Mouse (Mus musculus) spleen, adult 12 weeks (tissue): ENCODE results near the gene Ifitm5.

Source experiments
- DNase-seq: peaks from one replicate; pipeline ENCODE4 v3.0.0; 2022; ENCODE audit warnings: low spot score

Gene Ifitm5

DNA sequence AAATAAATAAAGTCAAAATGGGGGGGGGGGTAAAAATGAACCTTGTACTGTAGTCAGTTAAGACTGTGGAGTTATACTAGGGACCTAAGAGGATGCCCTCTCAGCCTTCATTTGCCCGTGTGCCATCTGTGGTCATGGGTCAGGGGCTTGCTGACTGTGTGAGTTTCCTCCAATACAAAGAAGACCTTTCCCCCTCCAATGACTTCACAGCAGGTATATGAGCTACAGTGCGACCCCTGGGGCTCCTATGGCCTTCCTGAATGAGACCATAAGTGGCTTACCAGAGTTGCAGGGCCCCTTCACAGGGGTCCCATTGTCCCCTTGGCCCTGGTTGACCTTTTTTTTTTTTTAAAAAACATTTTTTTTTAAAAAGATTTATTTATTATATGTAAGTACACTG is 11.3 kb upstream of the Ifitm5 start:
- DNase-seq: no peak

DNA sequence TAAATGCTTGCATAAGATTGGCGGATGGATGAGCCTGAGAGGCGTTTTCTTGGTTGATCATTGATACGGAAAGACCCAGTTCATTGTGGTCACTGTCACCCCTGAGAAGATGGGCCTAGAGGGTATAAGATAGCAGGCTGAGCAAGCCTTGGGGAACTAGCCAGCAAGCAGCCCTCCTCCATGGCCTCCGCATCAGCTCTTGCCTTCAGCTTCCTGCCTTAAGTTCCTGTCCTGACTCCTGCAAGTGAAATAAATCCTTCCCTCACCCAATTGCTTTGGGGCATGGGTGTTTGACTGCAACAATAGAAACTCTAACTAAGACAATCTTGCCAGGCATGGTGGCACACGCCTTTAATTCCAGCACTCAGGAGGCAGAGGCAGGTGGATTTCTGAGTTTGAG is 9.9 kb upstream of the Ifitm5 start:
- no peak for DNase-seq

DNA sequence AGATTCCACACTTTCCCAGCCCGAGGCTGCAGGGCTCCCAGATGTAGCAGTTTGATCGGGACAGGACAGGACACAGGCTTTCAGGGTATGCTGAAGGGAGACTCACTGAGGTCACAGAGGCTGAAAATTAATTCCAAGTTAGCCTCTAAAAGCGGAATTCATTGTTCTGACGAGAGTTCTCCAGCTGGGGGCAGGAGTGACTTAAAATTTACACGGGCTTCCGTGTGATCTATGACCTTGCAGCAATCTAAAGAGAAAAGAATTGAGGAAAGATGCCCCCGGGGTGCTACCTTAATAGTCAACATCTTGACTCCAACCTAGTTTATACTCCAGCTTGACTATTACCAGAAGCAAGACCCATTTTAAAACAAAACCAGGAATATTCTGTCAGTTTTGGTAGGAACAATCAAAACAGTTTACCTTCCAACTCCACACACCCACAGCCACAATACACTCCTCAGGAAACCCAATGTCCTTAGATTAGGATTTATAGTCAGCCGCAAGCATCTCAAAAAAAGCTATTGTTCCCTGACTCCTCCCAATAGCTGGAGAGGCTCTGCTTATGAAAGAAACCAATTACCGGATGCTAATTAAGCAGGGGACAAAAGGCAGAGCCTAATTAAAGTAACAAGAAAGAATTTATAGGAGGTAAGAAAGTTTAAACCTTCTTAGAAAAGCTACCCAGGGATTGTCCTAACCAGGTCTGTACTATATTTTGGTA is 9.2 kb upstream of the Ifitm5 start:
- DNase-seq: no peak

GRCm38 (mm10) chr7:140956556-140956869 is 6.4 kb upstream of the Ifitm5 start:
- DNase-seq: no peak

DNA sequence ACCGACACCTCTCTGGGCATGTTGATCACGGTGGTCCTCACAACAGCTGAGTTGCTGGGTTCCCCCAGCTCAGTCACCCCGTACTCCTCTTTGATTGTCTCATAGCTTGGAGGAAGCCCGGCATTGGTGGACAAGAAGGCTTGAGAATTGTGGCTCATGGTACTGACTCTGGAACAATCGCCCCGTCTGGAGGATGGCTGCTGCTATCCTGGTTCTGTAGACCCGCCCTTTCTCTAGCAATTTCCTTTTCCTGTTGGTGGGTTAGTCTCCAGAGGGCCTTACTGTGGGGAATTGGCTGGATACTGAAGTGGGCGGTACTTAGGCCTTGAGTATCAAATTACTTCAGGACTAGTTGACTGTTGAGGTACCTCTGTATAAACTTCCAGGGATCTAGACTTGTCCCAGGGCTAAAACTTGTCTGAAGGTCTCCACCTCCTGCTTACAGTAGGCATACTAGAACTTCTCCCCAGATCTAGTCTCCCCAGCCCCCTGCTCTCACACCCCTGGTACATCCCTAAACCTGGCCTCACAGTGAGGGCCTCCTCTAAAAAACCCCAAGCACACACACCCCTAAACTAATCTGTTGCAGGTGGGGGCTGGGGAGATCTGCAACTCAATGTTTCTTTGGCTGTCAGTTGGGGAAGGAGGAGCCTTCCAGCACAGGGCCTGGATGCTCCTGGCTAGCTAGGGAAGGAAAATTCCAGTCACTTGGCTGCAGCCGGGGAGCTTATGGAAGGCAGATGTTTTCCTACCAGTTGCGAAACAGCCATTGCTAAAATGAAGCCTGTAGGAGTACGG is 5.9 kb upstream of the Ifitm5 start, which contains the start of the genes Gm45717 and Ifitm2:
Gene Gm45717 (minus strand): TSS at position 180 of the 798 bp plus-strand sequence.
Gene Ifitm2 (minus strand): TSS at position 230 of the 798 bp plus-strand sequence.
- DNase-seq: no peak

- DNase-seq: no peak
Observed at GRCm38 (mm10) chr7:140955342-140955741, 5.3 kb upstream of the Ifitm5 start.

DNA sequence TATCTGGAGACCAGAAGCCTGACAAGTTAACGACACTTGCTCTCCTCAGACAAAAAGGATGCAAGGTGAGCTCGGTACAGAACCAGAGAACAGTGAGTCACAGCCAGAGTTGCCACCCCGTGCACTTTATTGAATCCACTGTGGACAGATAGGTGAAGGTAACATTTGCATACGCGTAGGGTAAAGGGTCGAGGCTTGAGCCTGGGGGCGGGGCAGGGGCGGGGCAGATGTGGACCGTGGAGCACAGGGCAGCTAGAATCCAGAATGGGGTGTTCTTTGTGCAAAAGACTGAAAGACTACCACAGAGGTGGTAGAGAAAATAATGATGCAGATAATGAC is 4.6 kb upstream of the Ifitm5 start:
- DNase-seq: no peak

DNA sequence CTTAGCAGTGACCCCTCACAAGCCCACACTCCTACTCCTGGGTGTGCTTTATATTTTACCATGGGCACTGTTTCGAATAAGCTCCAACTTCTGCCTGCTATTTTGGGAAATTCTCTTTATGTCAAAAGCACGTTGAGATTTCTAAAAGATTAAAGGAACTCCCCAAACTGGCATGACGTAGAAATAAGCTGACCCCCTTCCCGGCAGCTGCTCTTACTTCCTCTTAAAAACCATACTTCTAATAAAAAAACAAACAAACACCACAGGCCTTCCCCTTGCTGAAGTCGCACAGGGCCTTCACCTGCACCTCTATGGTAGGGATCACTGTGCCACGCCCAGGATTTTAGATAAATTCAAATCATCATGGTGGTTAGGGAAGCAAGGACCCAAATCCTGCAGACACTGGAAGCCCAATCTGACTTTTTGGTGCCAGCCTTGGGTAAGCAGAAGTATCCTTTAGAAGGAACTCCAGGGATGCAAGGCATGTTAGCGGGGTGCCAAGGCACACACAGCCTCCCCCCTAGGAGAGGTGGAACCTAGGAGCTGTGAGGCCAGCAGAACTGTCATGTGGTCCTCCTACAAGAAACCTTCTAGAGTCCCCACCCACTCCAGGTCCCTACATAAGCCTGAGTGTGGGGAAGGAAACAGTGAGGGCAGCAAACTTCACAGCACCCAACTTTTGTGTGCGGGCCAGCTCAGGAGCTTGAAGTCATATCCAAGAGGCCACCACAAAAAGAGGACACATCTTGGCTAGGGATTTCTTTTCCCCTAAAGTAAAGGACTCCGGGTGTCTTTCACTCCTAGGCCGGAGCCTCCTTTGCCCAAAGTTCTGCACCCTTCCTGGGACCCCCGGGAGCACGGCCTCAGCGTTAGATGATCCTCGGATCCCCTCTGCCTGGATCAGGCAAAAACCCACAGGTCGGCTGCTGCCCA is 4.0 kb upstream of the Ifitm5 start:
- no peak for DNase-seq

DNA sequence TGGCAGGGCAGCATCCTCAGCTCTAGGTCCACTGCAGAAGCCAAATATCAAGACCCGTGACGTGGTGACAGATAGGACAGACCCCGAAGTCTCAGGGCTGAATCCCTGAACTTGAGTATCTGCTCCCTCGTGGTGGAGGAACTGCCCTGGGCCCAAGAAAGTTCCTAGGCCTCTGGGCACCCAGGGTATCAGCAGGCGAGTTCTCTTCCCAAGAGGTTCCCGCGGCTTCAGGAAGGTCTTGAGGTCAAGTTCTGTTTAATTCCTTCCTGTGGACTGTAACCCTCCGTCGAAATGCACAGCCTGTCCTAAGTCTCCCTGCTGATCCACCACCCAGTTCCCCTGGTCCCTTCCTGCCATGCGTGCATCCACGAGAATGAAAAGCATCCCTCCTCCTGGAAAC is 3.0 kb upstream of the Ifitm5 start:
- DNase-seq: no peak

- DNase-seq: no peak
Observed at GRCm38 (mm10) chr7:140952441-140952840, 2.4 kb upstream of the Ifitm5 start.

DNA sequence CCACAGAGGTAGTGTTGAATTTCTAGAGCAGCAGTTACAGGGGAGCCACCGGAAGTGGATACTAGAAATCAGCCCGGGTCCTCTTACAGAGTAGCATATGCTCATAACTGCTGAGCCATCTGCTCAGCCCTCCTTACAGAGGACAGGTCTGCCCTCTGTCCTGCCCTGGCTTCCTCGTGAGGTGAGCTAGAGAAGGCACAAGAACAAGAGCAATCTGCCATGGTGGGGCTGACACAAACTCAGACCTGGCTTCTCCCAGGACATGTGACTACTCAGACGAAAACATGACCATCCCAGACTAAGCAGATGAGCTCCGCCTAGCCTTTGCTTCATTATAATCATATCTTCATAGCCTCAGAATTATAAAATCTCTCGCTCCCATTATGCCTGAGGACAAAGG is 1.7 kb upstream of the Ifitm5 start:
- DNase-seq: no peak

- DNase-seq: no peak
Observed at GRCm38 (mm10) chr7:140951051-140951450, 960 bp upstream of the Ifitm5 start.

GRCm38 (mm10) chr7:140949255-140949654 is 836 bp downstream of the Ifitm5 start:
- DNase-seq: no peak

DNA sequence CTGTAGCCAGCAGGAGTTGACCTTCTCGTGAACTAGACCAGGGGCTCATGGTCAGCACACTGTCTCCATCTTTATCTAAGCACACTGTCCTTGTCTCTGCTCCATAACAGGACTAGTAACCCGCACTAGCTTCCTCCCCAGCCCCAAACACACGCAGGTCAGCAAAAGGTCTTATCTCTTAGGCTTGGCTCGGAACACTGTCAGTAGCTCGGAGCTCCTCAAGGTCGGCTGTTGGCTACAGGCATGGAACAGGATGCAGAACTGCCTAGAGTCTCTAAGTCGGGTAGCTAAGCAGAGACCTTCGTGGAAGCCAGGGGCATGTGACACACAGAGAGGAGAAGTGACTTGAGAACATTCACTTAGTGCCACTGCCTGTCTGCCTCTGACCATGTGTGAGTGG is 1.9 kb downstream of the Ifitm5 start:
- no peak for DNase-seq

DNA sequence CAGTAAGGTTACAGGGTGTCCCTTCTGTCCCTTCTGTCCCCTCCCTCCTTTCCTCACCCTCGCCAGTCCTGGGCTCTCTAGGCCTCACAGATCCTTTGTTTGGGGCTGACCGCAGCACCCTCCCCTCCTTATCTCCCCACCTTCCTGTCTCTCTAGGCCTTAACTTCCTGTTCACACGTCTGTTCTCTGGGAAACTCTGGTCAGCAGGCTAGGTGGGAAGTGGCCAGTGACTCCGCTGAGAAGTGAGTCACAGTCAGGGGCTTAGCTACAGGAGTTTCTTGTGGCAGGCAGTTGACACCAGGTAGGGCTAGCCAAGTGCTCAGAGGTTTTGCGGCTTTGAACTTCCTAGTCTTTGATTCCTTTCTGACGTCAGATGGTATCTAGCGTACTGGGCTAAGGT is 3.1 kb downstream of the Ifitm5 start:
- DNase-seq: no peak

DNA sequence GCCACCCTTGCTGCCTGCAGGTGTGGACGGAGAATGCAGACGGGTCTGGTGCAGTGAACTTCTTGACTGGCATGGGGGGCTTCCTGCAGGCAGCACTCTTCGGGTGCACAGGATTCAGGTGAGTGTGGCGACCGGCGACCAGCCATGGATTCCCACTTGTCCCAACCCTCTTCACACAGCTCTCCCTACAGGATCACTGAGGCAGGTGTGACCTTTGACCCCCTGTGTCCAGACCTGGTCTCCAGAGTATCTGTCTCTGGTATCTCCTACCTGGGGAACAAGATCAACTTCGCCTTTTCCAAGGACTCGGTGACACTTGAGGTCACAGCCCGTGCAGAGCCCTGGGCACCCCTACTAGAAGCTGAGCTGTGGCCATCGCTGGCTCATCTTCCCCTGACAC is 3.8 kb downstream of the Ifitm5 start:
- no peak for DNase-seq

- no peak for DNase-seq
Observed at GRCm38 (mm10) chr7:140945247-140945646, 4.8 kb downstream of the Ifitm5 start.

DNA sequence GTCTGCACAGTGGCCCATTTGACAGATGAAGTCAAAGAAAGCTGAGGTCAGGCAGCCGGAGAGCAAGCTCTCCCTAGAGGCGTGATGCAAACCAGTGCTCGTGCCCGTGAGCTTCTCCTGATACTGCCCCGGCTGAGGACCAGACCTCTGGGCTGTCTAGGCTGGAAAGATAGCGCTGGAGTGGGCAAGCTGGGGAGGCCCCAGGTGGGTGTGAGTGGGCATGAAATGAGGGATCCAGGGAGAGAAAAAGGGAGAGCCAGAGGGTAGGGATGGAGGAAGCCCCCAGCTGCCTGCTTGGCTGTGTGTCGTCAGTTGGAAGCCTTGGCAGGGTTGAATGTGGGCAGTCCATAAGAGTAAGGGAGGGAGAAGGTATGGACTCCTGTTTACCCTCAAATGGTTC is 5.9 kb downstream of the Ifitm5 start:
- DNase-seq: no peak

GRCm38 (mm10) chr7:140943356-140943755 is 6.7 kb downstream of the Ifitm5 start:
- DNase-seq: no peak

DNA sequence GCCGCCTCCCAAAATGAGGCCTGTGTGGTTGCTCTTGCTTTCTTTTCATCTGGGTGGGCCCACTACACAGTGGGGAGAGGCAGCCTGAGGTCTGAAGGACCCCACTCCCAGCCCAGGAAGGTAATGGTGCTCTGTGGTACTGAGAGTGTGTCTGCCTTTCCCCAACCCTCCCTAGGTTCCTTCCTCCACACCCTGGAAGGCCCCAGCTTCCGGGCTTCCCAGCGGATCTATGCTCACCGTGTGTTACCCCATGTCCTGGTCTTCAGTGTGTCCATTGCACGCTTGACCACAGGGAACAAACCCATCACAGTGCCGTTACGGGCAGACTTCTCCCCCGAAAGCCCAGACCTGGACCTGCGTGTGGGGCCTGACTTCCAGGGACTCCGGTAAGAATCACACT is 7.3 kb downstream of the Ifitm5 start:
- DNase-seq: no peak

DNA sequence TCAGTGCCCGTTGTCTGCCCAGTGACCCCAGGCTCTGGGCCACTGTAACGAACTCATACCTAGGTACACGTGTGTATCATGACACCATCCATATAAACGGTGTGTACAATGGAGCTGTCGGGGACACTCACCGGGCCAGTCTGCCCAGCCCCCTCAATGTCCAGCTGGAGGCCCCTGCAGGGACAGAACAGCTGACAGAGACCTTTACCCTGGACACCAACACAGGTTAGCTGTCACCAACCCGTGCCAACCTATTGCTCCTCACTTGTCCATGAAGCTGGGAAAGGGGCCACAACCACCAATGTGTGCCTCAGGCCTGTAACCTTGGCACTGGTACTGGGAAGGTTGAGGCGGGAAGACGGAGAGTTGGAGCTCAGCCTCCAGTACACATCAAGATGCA is 7.8 kb downstream of the Ifitm5 start:
- no peak for DNase-seq

- peak; percentile 72 for DNase-seq
Observed at GRCm38 (mm10) chr7:140941222-140942051, 8.7 kb downstream of the Ifitm5 start, which contains the start of gene Pgghg. Gene Pgghg (plus strand): TSS chr7:140941391.
